Mouse (Mus musculus) fibroblast of lung, adult 2 months (primary cell): ENCODE data around the gene Camta1.
"Not testable (repeated sequence)": the region's sequence is repeated elsewhere in the genome, so short reads cannot be mapped to it uniquely, and the experiment has no call there.

Source experiments
- DNase-seq: peaks from one replicate; pipeline ENCODE4 v3.0.0-alpha.2; 2011; ENCODE audit warnings: low read depth

Camta1 gene

GRCm38 (mm10) chr4:150925923-150926322, 935.8 kb downstream of the Camta1 start:
- DNase-seq, result no peak

GRCm38 (mm10) chr4:150924936-150925335, 936.7 kb downstream of the Camta1 start:
- DNase-seq, result no peak

GRCm38 (mm10) chr4:150924308-150924707, 937.4 kb downstream of the Camta1 start:
- DNase-seq, result no peak

- no peak for DNase-seq
Observed at GRCm38 (mm10) chr4:150921206-150921605, 940.5 kb downstream of the Camta1 start.

GRCm38 (mm10) chr4:150917336-150918027, 944.2 kb downstream of the Camta1 start:
- no peak for DNase-seq

- no peak for DNase-seq
Observed at GRCm38 (mm10) chr4:150915181-150915906, 946.3 kb downstream of the Camta1 start.

- DNase-seq, result peak; percentile 92
Observed at GRCm38 (mm10) chr4:150914290-150914733, 947.4 kb downstream of the Camta1 start, which contains the start of the genes Park7 and Tnfrsf9. TSS of gene Park7 (minus strand) at chr4:150914437. TSS of gene Tnfrsf9 (plus strand) at chr4:150914562.

- DNase-seq, result no peak
Observed at GRCm38 (mm10) chr4:150913743-150914142, 947.9 kb downstream of the Camta1 start.

GRCm38 (mm10) chr4:150910164-150910951, 951.3 kb downstream of the Camta1 start:
- no peak for DNase-seq

GRCm38 (mm10) chr4:150909451-150910156, 952.1 kb downstream of the Camta1 start:
- DNase-seq, result peak; percentile 96

- DNase-seq, result not testable (repeated sequence)
Observed at GRCm38 (mm10) chr4:150908512-150908911, 953.2 kb downstream of the Camta1 start.

- DNase-seq, result no peak
Observed at GRCm38 (mm10) chr4:150907099-150907498, 954.6 kb downstream of the Camta1 start.

GRCm38 (mm10) chr4:150903091-150903742, 958.5 kb downstream of the Camta1 start:
- DNase-seq, result no peak

- DNase-seq, result no peak
Observed at GRCm38 (mm10) chr4:150902062-150902461, 959.6 kb downstream of the Camta1 start.

- no peak for DNase-seq
Observed at GRCm38 (mm10) chr4:150901651-150902050, 960.0 kb downstream of the Camta1 start.

- no peak for DNase-seq
Observed at GRCm38 (mm10) chr4:150900486-150900885, 961.2 kb downstream of the Camta1 start.

GRCm38 (mm10) chr4:150898716-150899365, 962.8 kb downstream of the Camta1 start:
- DNase-seq, result no peak

- no peak for DNase-seq
Observed at GRCm38 (mm10) chr4:150896896-150897624, 964.6 kb downstream of the Camta1 start.

- no peak for DNase-seq
Observed at GRCm38 (mm10) chr4:150894718-150895501, 966.8 kb downstream of the Camta1 start.
